Mouse (Mus musculus): ENCODE results near the gene Rai1. TPM values are rescaled to one million over a fixed set of nuclear protein-coding genes. Genes with fewer than 3 reads are reported as not detected.

The Rai1 gene
- polyA plus RNA-seq, 1 experiment, result 62.9 TPM

GRCm38 (mm10) chr11:60139141-60139733 lies 34.4 kb downstream of the Rai1 start:
- Histone ChIP-seq H3K36me3 (replicated peaks; ENCODE audit: low read length) (peaks cover 63% of the 10 kb centered on the region), H3K9me3 (no peaks in the 10 kb centered on the region), H3K4me1 (peaks cover 100% of the 10 kb centered on the region), H3K27me3 (replicated peaks) (no peaks in the 10 kb centered on the region), H3K4me3 (replicated peaks) (peak overlapping the region; percentile 91)
- TF ChIP-seq FLI1 (IDR thresholded peaks at IDR 0.05; ENCODE audit: low read length) (no peak), GATA1 (IDR thresholded peaks at IDR 0.05; ENCODE audit: borderline replicate concordance, low read length) (no peak)

- H3K4me3 ChIP-seq (replicated peaks), result peak overlapping the region; percentile 91
- no peak for TF ChIP-seq GATA1 (IDR thresholded peaks at IDR 0.05; ENCODE audit: borderline replicate concordance, low read length)
- no peak for TF ChIP-seq FLI1 (IDR thresholded peaks at IDR 0.05; ENCODE audit: low read length)
- H3K9me3 ChIP-seq, result no peaks in the 10 kb centered on the region
- peaks cover 100% of the 10 kb centered on the region for H3K4me1 ChIP-seq
- peaks cover 69% of the 10 kb centered on the region for H3K36me3 ChIP-seq (replicated peaks; ENCODE audit: low read length)
- no peaks in the 10 kb centered on the region for H3K27me3 ChIP-seq (replicated peaks)
Measured at GRCm38 (mm10) chr11:60139734-60140371, 35.0 kb downstream of the Rai1 start.

- peaks cover 77% of the 10 kb centered on the region for H3K36me3 ChIP-seq (replicated peaks; ENCODE audit: low read length)
- no peaks in the 10 kb centered on the region for H3K27me3 ChIP-seq (replicated peaks)
- H3K9me3 ChIP-seq, result no peaks in the 10 kb centered on the region
- peaks cover 100% of the 10 kb centered on the region for H3K4me1 ChIP-seq
- TF ChIP-seq FLI1 (IDR thresholded peaks at IDR 0.05; ENCODE audit: low read length) (no peak), GATA1 (IDR thresholded peaks at IDR 0.05; ENCODE audit: borderline replicate concordance, low read length) (no peak)
- H3K4me3 ChIP-seq (replicated peaks), result peak overlapping the region; percentile 91
Measured at GRCm38 (mm10) chr11:60140586-60141284, 35.9 kb downstream of the Rai1 start.

GRCm38 (mm10) chr11:60141285-60141608 lies 36.4 kb downstream of the Rai1 start:
- H3K27me3 ChIP-seq (replicated peaks), result no peaks in the 10 kb centered on the region
- peak overlapping the region; percentile 30 for H3K4me3 ChIP-seq (replicated peaks)
- H3K36me3 ChIP-seq (replicated peaks; ENCODE audit: low read length), result peaks cover 79% of the 10 kb centered on the region
- no peaks in the 10 kb centered on the region for H3K9me3 ChIP-seq
- peaks cover 100% of the 10 kb centered on the region for H3K4me1 ChIP-seq
- no peak for TF ChIP-seq GATA1 (IDR thresholded peaks at IDR 0.05; ENCODE audit: borderline replicate concordance, low read length)
- no peak for TF ChIP-seq FLI1 (IDR thresholded peaks at IDR 0.05; ENCODE audit: low read length)

- Histone ChIP-seq H3K9me3 (no peaks in the 10 kb centered on the region), H3K36me3 (replicated peaks; ENCODE audit: low read length) (peaks cover 81% of the 10 kb centered on the region), H3K4me1 (peaks cover 100% of the 10 kb centered on the region), H3K4me3 (replicated peaks) (no peak overlapping the region), H3K27me3 (replicated peaks) (no peaks in the 10 kb centered on the region)
- no peak for TF ChIP-seq GATA1 (IDR thresholded peaks at IDR 0.05; ENCODE audit: borderline replicate concordance, low read length)
- TF ChIP-seq FLI1 (IDR thresholded peaks at IDR 0.05; ENCODE audit: low read length), result no peak
Measured at GRCm38 (mm10) chr11:60143086-60143485, 38.3 kb downstream of the Rai1 start.

- no peaks in the 10 kb centered on the region for H3K27me3 ChIP-seq (replicated peaks)
- peaks cover 93% of the 10 kb centered on the region for H3K36me3 ChIP-seq (replicated peaks; ENCODE audit: low read length)
- H3K4me3 ChIP-seq (replicated peaks), result no peak overlapping the region
Measured at GRCm38 (mm10) chr11:60146170-60146569, 41.4 kb downstream of the Rai1 start.

DNA sequence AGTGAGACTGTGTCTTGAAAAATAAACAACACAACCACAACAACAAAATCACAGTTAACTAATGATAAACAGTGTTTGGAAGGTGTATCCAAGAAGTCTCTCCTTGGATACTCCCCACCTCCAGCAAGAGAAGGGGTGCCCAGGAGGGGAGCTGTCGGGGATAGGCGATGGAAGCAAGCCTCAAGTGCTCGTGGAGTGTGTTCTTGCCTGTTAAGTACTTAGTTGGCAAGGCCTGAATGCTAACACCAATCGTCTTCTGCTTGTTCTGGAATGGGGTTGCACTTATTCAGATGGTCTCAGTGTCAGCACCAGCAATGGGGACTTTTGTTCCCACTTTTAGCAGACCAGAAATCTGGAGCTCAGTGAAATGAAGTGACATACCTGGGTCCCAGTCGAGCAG lies 43.8 kb downstream of the Rai1 start:
- Histone ChIP-seq H3K27me3 (replicated peaks) (no peaks in the 10 kb centered on the region), H3K4me1 (peaks cover 90% of the 10 kb centered on the region), H3K9me3 (no peaks in the 10 kb centered on the region), H3K4me3 (replicated peaks) (no peak overlapping the region), H3K36me3 (replicated peaks; ENCODE audit: low read length) (peaks cover 97% of the 10 kb centered on the region)
- no peak for TF ChIP-seq GATA1 (IDR thresholded peaks at IDR 0.05; ENCODE audit: borderline replicate concordance, low read length)
- TF ChIP-seq FLI1 (IDR thresholded peaks at IDR 0.05; ENCODE audit: low read length), result no peak

More at GRCm38 (mm10) chr11:60146170-60146569, 41.4 kb downstream of the Rai1 start:
- TF ChIP-seq GATA1 (IDR thresholded peaks at IDR 0.05; ENCODE audit: borderline replicate concordance, low read length) (no peak), FLI1 (IDR thresholded peaks at IDR 0.05; ENCODE audit: low read length) (no peak)
- no peaks in the 10 kb centered on the region for H3K9me3 ChIP-seq
- peaks cover 95% of the 10 kb centered on the region for H3K4me1 ChIP-seq

GRCm38 (mm10) chr11:60149086-60149485 lies 44.3 kb downstream of the Rai1 start:
- H3K4me1 ChIP-seq, result peaks cover 90% of the 10 kb centered on the region
- no peaks in the 10 kb centered on the region for H3K27me3 ChIP-seq (replicated peaks)
- TF ChIP-seq FLI1 (IDR thresholded peaks at IDR 0.05; ENCODE audit: low read length), result no peak
- TF ChIP-seq GATA1 (IDR thresholded peaks at IDR 0.05; ENCODE audit: borderline replicate concordance, low read length), result no peak
- no peak overlapping the region for H3K4me3 ChIP-seq (replicated peaks)
- H3K36me3 ChIP-seq (replicated peaks; ENCODE audit: low read length), result peaks cover 97% of the 10 kb centered on the region
- H3K9me3 ChIP-seq, result no peaks in the 10 kb centered on the region

- Histone ChIP-seq H3K36me3 (replicated peaks; ENCODE audit: low read length) (peaks cover 97% of the 10 kb centered on the region), H3K9me3 (no peaks in the 10 kb centered on the region), H3K27me3 (replicated peaks) (no peaks in the 10 kb centered on the region)
Measured at GRCm38 (mm10) chr11:60150677-60151076, 45.9 kb downstream of the Rai1 start.

GRCm38 (mm10) chr11:60152339-60152738 lies 47.5 kb downstream of the Rai1 start:
- H3K9me3 ChIP-seq, result no peaks in the 10 kb centered on the region
- peaks cover 74% of the 10 kb centered on the region for H3K4me1 ChIP-seq
- no peak for TF ChIP-seq GATA1 (IDR thresholded peaks at IDR 0.05; ENCODE audit: borderline replicate concordance, low read length)
- no peak for TF ChIP-seq FLI1 (IDR thresholded peaks at IDR 0.05; ENCODE audit: low read length)
- H3K27me3 ChIP-seq (replicated peaks), result no peaks in the 10 kb centered on the region
- H3K36me3 ChIP-seq (replicated peaks; ENCODE audit: low read length), result peaks cover 94% of the 10 kb centered on the region
- no peak overlapping the region for H3K4me3 ChIP-seq (replicated peaks)

More at GRCm38 (mm10) chr11:60150677-60151076, 45.9 kb downstream of the Rai1 start:
- Histone ChIP-seq H3K4me1 (peaks cover 83% of the 10 kb centered on the region), H3K4me3 (replicated peaks) (no peak overlapping the region)
- TF ChIP-seq FLI1 (IDR thresholded peaks at IDR 0.05; ENCODE audit: low read length), result no peak
- TF ChIP-seq GATA1 (IDR thresholded peaks at IDR 0.05; ENCODE audit: borderline replicate concordance, low read length), result no peak

All from megakaryocyte, embryonic 14.5 days (primary cell).